Mouse (Mus musculus) brain, embryonic 14.5 days (tissue): ENCODE measurements at regions not wholly inside any gene's neighbourhood (a gene's known extent, or its start where the extent isn't known, plus 50 kb on each side); places are given as distances from the start of the nearest gene placed in this dataset.

Experiments
- CTCF ChIP-seq: fragments of 200-500 bp; IDR thresholded peaks from 2 replicates; pipeline ENCODE4 v1.5.1; 2012; ENCODE audit warnings: inconsistent platforms, mild to moderate bottlenecking, moderate library complexity, borderline replicate concordance; ENCODE audit not compliant: insufficient read depth, insufficient read length; ENCODE audit errors: extremely low read depth
- POLR2A ChIP-seq: fragments of 200-500 bp; IDR thresholded peaks from 2 replicates; pipeline ENCODE4 v1.6.1; 2012; ENCODE audit warnings: mild to moderate bottlenecking, inconsistent platforms, borderline replicate concordance; ENCODE audit not compliant: poor library complexity, insufficient read depth, insufficient read length, severe bottlenecking; ENCODE audit errors: extremely low read depth

GRCm38 (mm10) chr17:45893698-45894097 is 138.5 kb downstream of the Vegfa start:
- TF ChIP-seq POLR2A, result no peak
- no peak for TF ChIP-seq CTCF
